Mouse (Mus musculus): ENCODE measurements around the gene Fubp3.
A peak's percentile ranks its signal among the peaks of the same experiment; 100 is the strongest.

Fubp3 gene

GRCm38 (mm10) chr2:31610922-31611321 lies 38.5 kb downstream of the Fubp3 start:
- Histone ChIP-seq H3K36me3 (ENCODE audit: insufficient read depth, low read length) (peaks cover 100% of the 10 kb centered on the region), H3K4me1 (replicated peaks; ENCODE audit: low read depth, low read length) (peaks cover 93% of the 10 kb centered on the region), H3K9me3 (ENCODE audit: low read length) (no peaks in the 10 kb centered on the region), H3K27me3 (ENCODE audit: insufficient read depth, low read length) (no peaks in the 10 kb centered on the region), H3K4me3 (replicated peaks; ENCODE audit: low read length) (peak overlapping the region; percentile 37; the same call in 1 of the 2 replicates)
- no peak for TF ChIP-seq CTCF (conservative IDR thresholded peaks at IDR 0.05; ENCODE audit: low read length)

DNA sequence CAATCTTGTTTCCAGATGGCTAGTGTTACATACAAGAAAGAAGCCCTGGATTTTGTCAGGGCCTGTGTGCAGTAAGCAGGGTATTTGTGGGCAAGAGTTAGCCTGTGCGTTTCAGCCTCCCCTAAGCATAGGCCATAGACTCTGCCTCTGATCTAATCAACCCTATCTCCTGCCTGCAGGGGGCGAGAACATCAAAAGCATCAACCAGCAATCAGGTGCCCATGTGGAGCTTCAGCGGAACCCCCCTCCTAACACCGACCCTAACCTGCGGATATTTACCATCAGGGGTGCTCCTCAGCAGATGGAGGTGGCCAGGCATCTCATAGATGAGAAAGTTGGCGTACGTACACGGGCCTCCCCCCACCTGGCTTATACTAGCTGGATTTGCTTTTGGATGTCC lies 38.9 kb downstream of the Fubp3 start:
- H3K4me3 ChIP-seq (replicated peaks; ENCODE audit: low read length): peak overlapping the region; percentile 37; the same call in 1 of the 2 replicates
- no peaks in the 10 kb centered on the region for H3K9me3 ChIP-seq (ENCODE audit: low read length)
- no peaks in the 10 kb centered on the region for H3K27me3 ChIP-seq (ENCODE audit: insufficient read depth, low read length)
- TF ChIP-seq NANOG (IDR thresholded peaks at IDR 0.05; ENCODE audit: borderline replicate concordance, low read length) (no peak), POU5F1 (IDR thresholded peaks at IDR 0.05; ENCODE audit: borderline replicate concordance, low read length) (no peak), CTCF (conservative IDR thresholded peaks at IDR 0.05; ENCODE audit: low read length) (peak; percentile 23)
- peaks cover 92% of the 10 kb centered on the region for H3K4me1 ChIP-seq (replicated peaks; ENCODE audit: low read depth, low read length)
- peaks cover 100% of the 10 kb centered on the region for H3K36me3 ChIP-seq (ENCODE audit: insufficient read depth, low read length)

DNA sequence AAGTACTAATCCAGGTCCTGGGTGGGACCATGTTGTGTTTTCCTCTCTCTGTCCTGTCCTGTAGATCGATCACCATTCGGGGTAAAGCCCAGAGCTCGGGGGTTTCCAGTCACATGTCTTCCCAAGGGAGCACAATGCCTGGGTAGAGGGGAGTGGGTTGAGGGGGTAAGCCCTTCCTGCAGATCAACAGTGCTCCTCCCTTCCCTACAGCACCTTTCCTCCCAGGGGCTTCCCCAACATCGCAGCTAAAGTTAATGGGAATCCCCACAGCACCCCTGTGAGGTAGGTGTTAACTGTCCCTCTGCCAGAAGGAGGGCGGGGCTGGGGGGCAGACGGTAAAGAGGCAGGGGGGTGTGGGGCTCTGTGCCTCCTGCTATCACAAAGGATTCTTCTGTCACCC lies 40.2 kb downstream of the Fubp3 start:
- Histone ChIP-seq H3K9me3 (ENCODE audit: low read length) (no peaks in the 10 kb centered on the region), H3K4me1 (replicated peaks; ENCODE audit: low read depth, low read length) (peaks cover 95% of the 10 kb centered on the region), H3K27me3 (ENCODE audit: insufficient read depth, low read length) (no peaks in the 10 kb centered on the region), H3K36me3 (ENCODE audit: insufficient read depth, low read length) (peaks cover 93% of the 10 kb centered on the region), H3K4me3 (replicated peaks; ENCODE audit: low read length) (no peak overlapping the region)
- TF ChIP-seq NANOG (IDR thresholded peaks at IDR 0.05; ENCODE audit: borderline replicate concordance, low read length) (no peak), CTCF (conservative IDR thresholded peaks at IDR 0.05; ENCODE audit: low read length) (no peak), POU5F1 (IDR thresholded peaks at IDR 0.05; ENCODE audit: borderline replicate concordance, low read length) (no peak)

DNA sequence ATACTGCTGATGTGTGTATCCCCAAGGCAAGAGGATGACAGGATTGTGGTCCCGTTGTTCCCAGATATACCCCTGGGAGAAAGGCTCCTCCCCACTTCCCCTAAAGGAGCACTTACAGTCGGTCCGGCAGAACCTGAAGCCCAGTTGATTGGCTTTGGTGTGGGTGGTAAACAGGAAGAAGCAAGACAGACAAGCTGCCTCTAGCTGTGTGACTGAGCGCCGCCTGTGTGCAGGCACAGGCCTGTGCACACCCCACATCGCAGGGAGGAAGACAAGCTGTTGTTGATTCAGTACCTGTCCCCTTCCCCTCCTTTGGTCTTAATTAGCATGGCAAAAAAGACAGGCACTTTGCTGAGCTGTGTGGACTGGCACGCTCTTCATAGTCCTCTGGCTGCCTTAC lies 41.3 kb downstream of the Fubp3 start:
- no peak for TF ChIP-seq CTCF (conservative IDR thresholded peaks at IDR 0.05; ENCODE audit: low read length)
- TF ChIP-seq POU5F1 (IDR thresholded peaks at IDR 0.05; ENCODE audit: borderline replicate concordance, low read length): no peak
- TF ChIP-seq NANOG (IDR thresholded peaks at IDR 0.05; ENCODE audit: borderline replicate concordance, low read length): no peak
- Histone ChIP-seq H3K9me3 (ENCODE audit: low read length) (no peaks in the 10 kb centered on the region), H3K4me3 (replicated peaks; ENCODE audit: low read length) (no peak overlapping the region), H3K36me3 (ENCODE audit: insufficient read depth, low read length) (peaks cover 93% of the 10 kb centered on the region), H3K4me1 (replicated peaks; ENCODE audit: low read depth, low read length) (peaks cover 96% of the 10 kb centered on the region), H3K27me3 (ENCODE audit: insufficient read depth, low read length) (no peaks in the 10 kb centered on the region)

DNA sequence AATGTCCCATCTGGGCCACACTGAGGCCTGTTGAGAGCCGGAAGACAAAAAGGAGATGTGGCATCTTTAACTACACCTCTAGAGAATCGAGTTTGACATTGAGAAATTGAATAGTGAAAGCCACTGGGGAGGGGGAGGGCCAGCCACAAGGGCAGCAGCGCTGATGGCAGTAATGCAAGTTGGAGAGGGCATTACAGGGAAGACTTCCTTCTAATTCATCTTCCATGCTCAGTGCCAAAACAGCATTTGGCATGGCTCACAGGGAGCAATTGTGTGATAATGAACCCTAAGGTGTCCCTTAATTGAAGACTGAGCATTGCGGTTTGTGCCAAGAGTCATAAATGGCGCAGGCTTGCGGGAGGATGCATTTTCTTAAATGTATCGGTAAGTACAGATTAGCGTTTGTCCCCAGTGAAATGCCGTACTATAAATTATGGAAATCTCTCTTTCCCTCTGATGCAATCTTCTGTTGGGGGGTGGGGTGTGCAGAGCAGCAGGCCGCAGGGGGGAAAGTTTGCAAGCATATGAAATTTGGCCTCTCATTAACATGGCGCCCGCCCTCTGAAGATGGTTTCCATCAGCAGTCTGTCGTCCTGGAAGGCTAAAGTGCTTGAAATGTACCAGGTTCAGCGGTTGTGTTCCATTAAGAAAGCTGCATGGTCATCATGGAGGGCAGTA lies 46.2 kb downstream of the Fubp3 start:
- Histone ChIP-seq H3K9me3 (ENCODE audit: low read length) (no peaks in the 10 kb centered on the region), H3K4me3 (replicated peaks; ENCODE audit: low read length) (no peak overlapping the region)
- TF ChIP-seq POU5F1 (IDR thresholded peaks at IDR 0.05; ENCODE audit: borderline replicate concordance, low read length) (no peak), NANOG (IDR thresholded peaks at IDR 0.05; ENCODE audit: borderline replicate concordance, low read length) (no peak), CTCF (conservative IDR thresholded peaks at IDR 0.05; ENCODE audit: low read length) (no peak)

GRCm38 (mm10) chr2:31619208-31619607 lies 46.8 kb downstream of the Fubp3 start:
- H3K9me3 ChIP-seq (ENCODE audit: low read length): no peaks in the 10 kb centered on the region
- peaks cover 40% of the 10 kb centered on the region for H3K36me3 ChIP-seq (ENCODE audit: insufficient read depth, low read length)
- H3K4me3 ChIP-seq (replicated peaks; ENCODE audit: low read length): no peak overlapping the region; the same call in 1 of the 2 replicates
- H3K4me1 ChIP-seq (replicated peaks; ENCODE audit: low read depth, low read length): peaks cover 64% of the 10 kb centered on the region
- no peak for TF ChIP-seq CTCF (conservative IDR thresholded peaks at IDR 0.05; ENCODE audit: low read length)
- TF ChIP-seq NANOG (IDR thresholded peaks at IDR 0.05; ENCODE audit: borderline replicate concordance, low read length): no peak
- TF ChIP-seq POU5F1 (IDR thresholded peaks at IDR 0.05; ENCODE audit: borderline replicate concordance, low read length): no peak
- H3K27me3 ChIP-seq (ENCODE audit: insufficient read depth, low read length): no peaks in the 10 kb centered on the region

More for the DNA sequence above, 46.2 kb downstream of the Fubp3 start:
- Histone ChIP-seq H3K36me3 (ENCODE audit: insufficient read depth, low read length) (peaks cover 45% of the 10 kb centered on the region), H3K27me3 (ENCODE audit: insufficient read depth, low read length) (no peaks in the 10 kb centered on the region), H3K4me1 (replicated peaks; ENCODE audit: low read depth, low read length) (peaks cover 70% of the 10 kb centered on the region)

DNA sequence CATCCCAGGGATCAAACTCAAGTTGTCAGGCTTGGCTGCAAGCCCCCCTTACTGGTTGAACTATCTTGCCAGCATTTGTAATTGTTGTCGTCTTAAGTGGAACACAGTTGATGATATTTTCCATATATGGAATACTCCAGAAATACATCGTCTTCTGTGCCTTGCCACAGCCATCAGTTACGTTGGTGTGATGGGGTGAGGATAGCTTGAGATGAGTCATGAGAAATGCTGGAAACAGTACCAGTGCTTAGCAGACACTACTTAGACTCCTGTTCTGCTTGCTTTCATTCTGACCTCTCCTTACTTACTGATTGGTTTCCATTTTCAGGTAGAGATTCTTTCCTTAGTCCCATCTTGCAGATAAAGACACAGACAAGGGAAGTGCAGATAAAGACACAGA lies 61.1 kb downstream of the Fubp3 start:
- no peak for TF ChIP-seq POU5F1 (IDR thresholded peaks at IDR 0.05; ENCODE audit: borderline replicate concordance, low read length)
- no peak for TF ChIP-seq NANOG (IDR thresholded peaks at IDR 0.05; ENCODE audit: borderline replicate concordance, low read length)
- no peak for TF ChIP-seq CTCF (conservative IDR thresholded peaks at IDR 0.05; ENCODE audit: low read length)
- H3K4me3 ChIP-seq (replicated peaks; ENCODE audit: low read length): no peak overlapping the region
- H3K36me3 ChIP-seq (ENCODE audit: insufficient read depth, low read length): no peaks in the 10 kb centered on the region
- no peaks in the 10 kb centered on the region for H3K9me3 ChIP-seq (ENCODE audit: low read length)
- peaks cover 51% of the 10 kb centered on the region for H3K4me1 ChIP-seq (replicated peaks; ENCODE audit: low read depth, low read length)
- peaks cover 85% of the 10 kb centered on the region for H3K27me3 ChIP-seq (ENCODE audit: insufficient read depth, low read length)

- TF ChIP-seq CTCF (conservative IDR thresholded peaks at IDR 0.05; ENCODE audit: low read length) (no peak), NANOG (IDR thresholded peaks at IDR 0.05; ENCODE audit: borderline replicate concordance, low read length) (no peak), POU5F1 (IDR thresholded peaks at IDR 0.05; ENCODE audit: borderline replicate concordance, low read length) (no peak)
- peak overlapping the region; percentile 72 for H3K4me3 ChIP-seq (replicated peaks; ENCODE audit: low read length)
Measured at GRCm38 (mm10) chr2:31635281-31636137, 63.1 kb downstream of the Fubp3 start.

More at GRCm38 (mm10) chr2:31635281-31636137, 63.1 kb downstream of the Fubp3 start:
- peaks cover 71% of the 10 kb centered on the region for H3K4me1 ChIP-seq (replicated peaks; ENCODE audit: low read depth, low read length)
- no peaks in the 10 kb centered on the region for H3K36me3 ChIP-seq (ENCODE audit: insufficient read depth, low read length)
- H3K9me3 ChIP-seq (ENCODE audit: low read length): no peaks in the 10 kb centered on the region
- peaks cover 98% of the 10 kb centered on the region for H3K27me3 ChIP-seq (ENCODE audit: insufficient read depth, low read length)
